Mouse (Mus musculus) heart, embryonic 13.5 days (tissue): Measurements from ENCODE around the gene March10. TPM values are rescaled to one million over a fixed set of nuclear protein-coding genes. Genes with fewer than 3 reads are reported as not detected.

Source experiments
- ATAC-seq: fragments of 200-750 bp; cut with Nextera tagmentation; 2 replicates; pipeline ENCODE4 v1.8.0; 2017; ENCODE audit warnings: moderate TSS enrichment; ENCODE audit not compliant: insufficient number of reproducible peaks, low FRiP score, low TSS enrichment; ENCODE audit errors: extremely low read depth
- H3K27ac ChIP-seq: fragments of 300-500 bp; sonication (generic); replicated peaks from 2 replicates; pipeline ENCODE4 v1.5.1; 2015; ENCODE audit warnings: moderate library complexity, mild to moderate bottlenecking, inconsistent platforms
- H3K27me3 ChIP-seq: fragments of 300-500 bp; sonication (generic); replicated peaks from 2 replicates; pipeline ENCODE4 v1.6.1; 2015; ENCODE audit warnings: mild to moderate bottlenecking, inconsistent platforms
- H3K36me3 ChIP-seq: fragments of 300-500 bp; sonication (generic); 2 replicates; pipeline ENCODE4 v1.6.1; 2015; ENCODE audit warnings: mild to moderate bottlenecking, inconsistent platforms
- H3K4me1 ChIP-seq: fragments of 300-500 bp; sonication (generic); 2 replicates; pipeline ENCODE4 v1.6.1; 2015; ENCODE audit warnings: inconsistent platforms
- H3K4me2 ChIP-seq: fragments of 300-500 bp; sonication (generic); 2 replicates; pipeline ENCODE4 v1.6.1; 2015; ENCODE audit warnings: inconsistent platforms, mild to moderate bottlenecking, moderate library complexity
- H3K4me3 ChIP-seq: fragments of 300-500 bp; sonication (generic); 2 replicates; pipeline ENCODE4 v1.5.1; 2015; ENCODE audit warnings: moderate library complexity, mild to moderate bottlenecking, inconsistent platforms
- H3K9ac ChIP-seq: fragments of 300-500 bp; sonication (generic); 2 replicates; pipeline ENCODE4 v1.6.1; 2015; ENCODE audit warnings: inconsistent platforms, mild to moderate bottlenecking, moderate library complexity
- H3K9me3 ChIP-seq: fragments of 300-500 bp; sonication (generic); 2 replicates; pipeline ENCODE4 v1.6.1; 2016; ENCODE audit warnings: inconsistent platforms
- WGBS: fragments of 180-500 bp; shearing (Covaris S2); methylation state at CpG from one replicate; pipeline ENCODE4 v1.1.7; 2015; ENCODE audit warnings: mixed read lengths; 5-methylcytosine and 5-hydroxymethylcytosine counted together
- polyA plus RNA-seq: library from polyadenylated mRNA; unstranded; fragments of >200 nt; fragmentation: Nextera tagmentation; extraction: Ambion mirVana; gene quantifications from 2 replicates; pipeline ENCODE4 v1.2.1, GENCODE M21; 2015

The March10 gene
- polyA plus RNA-seq, 1 experiment from 2014 or later = 0.36 TPM

DNA sequence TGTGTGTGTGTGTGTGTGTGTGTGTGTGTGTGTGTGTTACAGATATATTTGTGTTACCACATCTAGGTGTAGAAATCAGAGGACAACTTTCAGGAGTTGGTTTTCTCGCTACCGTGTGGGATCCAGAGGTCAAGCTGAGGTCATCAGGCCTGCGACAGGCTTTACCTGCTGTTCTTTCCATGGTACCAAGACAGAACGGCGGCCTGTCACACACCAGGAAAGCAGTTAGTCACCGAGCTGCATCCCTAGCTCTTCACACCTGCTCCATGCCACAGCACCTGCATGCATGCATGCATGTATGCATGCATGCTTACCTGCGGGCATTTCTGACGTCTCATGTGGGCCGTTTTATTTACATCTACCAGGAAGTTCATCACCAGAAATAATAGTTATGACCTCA is 9.0 kb upstream of the March10 start:
- no peak overlapping the region for H3K9ac ChIP-seq
- no peak overlapping the region for H3K4me2 ChIP-seq
- H3K36me3 ChIP-seq = no peaks in the 10 kb centered on the region
- WGBS = 65% methylated on average over 9 of the region's 9 CpGs
- no peak overlapping the region for H3K27ac ChIP-seq
- peaks cover 72% of the 10 kb centered on the region for H3K4me1 ChIP-seq
- no peaks in the 10 kb centered on the region for H3K27me3 ChIP-seq
- no peak for ATAC-seq
- H3K9me3 ChIP-seq = no peaks in the 10 kb centered on the region
- H3K4me3 ChIP-seq = no peak overlapping the region

DNA sequence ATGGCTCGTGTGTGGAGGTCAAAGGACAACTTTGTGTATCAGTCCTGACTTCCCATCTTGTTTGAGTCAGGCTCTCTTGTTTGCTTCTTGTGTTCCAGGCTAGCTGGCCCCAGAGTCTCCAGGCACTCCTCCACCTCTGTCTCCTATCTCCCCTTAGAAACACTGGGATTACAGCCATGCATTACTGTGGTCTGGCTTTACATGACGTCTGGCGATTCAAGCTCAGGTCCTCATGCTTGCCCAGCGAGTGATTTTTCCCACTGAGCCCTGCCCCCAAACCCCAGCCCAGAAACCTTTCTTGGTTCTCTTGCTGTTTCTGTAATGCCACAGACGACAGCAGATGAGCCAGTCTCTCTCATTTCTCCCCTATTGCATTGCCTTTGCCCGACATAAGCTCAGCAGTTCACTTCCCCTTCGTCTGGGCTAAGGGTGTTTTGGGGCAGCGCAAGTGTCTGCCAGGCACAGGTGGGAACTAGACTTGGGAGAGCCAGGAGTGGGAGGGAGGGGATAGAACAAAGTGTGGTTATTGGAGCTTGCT is 8.0 kb upstream of the March10 start:
- H3K27me3 ChIP-seq = no peaks in the 10 kb centered on the region
- WGBS = 57% methylated on average over 8 of the region's 8 CpGs
- H3K9me3 ChIP-seq = no peaks in the 10 kb centered on the region
- peaks cover 63% of the 10 kb centered on the region for H3K4me1 ChIP-seq
- H3K27ac ChIP-seq = peak overlapping the region; percentile 6
- no peak overlapping the region for H3K4me3 ChIP-seq
- ATAC-seq = no peak
- no peak overlapping the region for H3K4me2 ChIP-seq
- no peaks in the 10 kb centered on the region for H3K36me3 ChIP-seq
- H3K9ac ChIP-seq = no peak overlapping the region; the same call in 1 of the 2 replicates

DNA sequence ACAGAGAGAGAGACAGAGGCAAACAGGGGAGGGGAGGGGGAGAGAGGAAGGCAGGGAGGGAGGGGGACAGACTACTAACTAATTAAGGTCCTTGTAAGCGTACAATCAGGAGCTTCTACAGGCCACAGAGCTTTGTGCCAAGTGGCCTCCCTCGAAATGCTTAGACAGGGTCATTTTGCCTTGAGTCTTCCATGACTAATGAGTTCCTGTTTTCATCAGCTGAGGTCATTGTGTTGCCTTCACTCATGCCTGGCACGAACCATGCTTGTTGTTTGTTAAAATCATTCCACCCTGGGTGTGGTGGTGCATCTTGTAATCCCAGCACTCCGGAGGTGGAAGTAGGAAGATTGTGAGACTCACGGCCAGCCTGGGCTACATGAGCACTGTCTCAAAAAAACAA is 3.4 kb upstream of the March10 start:
- no peak for ATAC-seq
- WGBS = 62% methylated on average over 5 of the region's 5 CpGs
- H3K9me3 ChIP-seq = no peaks in the 10 kb centered on the region
- no peaks in the 10 kb centered on the region for H3K36me3 ChIP-seq
- peaks cover 31% of the 10 kb centered on the region for H3K4me1 ChIP-seq
- H3K4me2 ChIP-seq = no peak overlapping the region
- H3K9ac ChIP-seq = no peak overlapping the region
- H3K27ac ChIP-seq = no peak overlapping the region
- H3K4me3 ChIP-seq = no peak overlapping the region
- peaks cover 11% of the 10 kb centered on the region; the same call in 1 of the 2 replicates for H3K27me3 ChIP-seq

DNA sequence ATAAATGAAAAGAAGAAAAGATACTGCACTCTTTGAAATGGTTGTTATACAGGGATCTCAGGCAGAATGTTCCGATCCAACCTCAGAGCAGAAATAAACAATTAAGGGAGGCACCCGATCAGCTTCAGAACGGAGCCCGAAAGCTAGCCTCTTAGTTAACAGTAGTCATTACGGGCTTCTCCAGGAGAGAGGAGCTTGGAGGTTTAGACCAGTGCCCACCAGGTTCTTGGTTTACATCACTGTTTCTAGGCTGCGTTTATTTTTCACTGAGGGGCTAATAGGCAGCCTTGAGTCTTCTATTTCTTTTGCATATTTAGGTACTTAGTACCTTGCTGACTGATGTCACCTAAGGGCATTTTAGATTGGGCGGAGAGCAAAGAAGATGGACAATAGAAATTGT is 506 bp upstream of the March10 start:
- Histone ChIP-seq H3K4me2 (peak overlapping the region; percentile 82), H3K27me3 (peaks cover 11% of the 10 kb centered on the region; the same call in 1 of the 2 replicates), H3K9ac (no peak overlapping the region), H3K36me3 (no peaks in the 10 kb centered on the region), H3K4me1 (peaks cover 8% of the 10 kb centered on the region; the same call in 1 of the 2 replicates), H3K27ac (no peak overlapping the region), H3K9me3 (no peaks in the 10 kb centered on the region), H3K4me3 (peak overlapping the region; percentile 58)
- ATAC-seq = no peak
- 69% methylated on average over 7 of the region's 7 CpGs for WGBS

DNA sequence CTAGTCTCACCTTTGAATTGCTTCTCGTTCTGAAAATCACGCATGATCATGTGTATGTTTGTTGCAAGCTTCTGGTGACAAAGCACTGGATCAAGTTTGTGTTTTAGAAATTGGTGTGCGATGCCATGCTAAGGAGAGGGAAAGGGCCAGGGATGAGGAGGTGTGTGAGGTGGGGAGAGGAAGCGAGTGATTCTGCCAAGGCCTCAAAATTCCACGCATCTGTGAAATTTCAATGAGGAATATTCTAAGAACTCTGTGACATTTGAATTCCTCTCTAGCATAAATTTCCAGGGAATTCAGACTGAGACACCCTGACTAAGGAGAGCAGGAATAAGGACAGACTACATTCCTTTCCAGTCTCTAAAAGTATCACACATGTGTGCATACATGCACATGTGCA is 1.4 kb downstream of the March10 start:
- 81% methylated on average over 5 of the region's 5 CpGs for WGBS
- Histone ChIP-seq H3K4me2 (no peak overlapping the region), H3K4me3 (no peak overlapping the region), H3K27ac (no peak overlapping the region), H3K9me3 (no peaks in the 10 kb centered on the region), H3K36me3 (no peaks in the 10 kb centered on the region), H3K4me1 (peaks cover 8% of the 10 kb centered on the region; the same call in 1 of the 2 replicates), H3K9ac (no peak overlapping the region), H3K27me3 (peaks cover 11% of the 10 kb centered on the region; the same call in 1 of the 2 replicates)
- no peak for ATAC-seq

DNA sequence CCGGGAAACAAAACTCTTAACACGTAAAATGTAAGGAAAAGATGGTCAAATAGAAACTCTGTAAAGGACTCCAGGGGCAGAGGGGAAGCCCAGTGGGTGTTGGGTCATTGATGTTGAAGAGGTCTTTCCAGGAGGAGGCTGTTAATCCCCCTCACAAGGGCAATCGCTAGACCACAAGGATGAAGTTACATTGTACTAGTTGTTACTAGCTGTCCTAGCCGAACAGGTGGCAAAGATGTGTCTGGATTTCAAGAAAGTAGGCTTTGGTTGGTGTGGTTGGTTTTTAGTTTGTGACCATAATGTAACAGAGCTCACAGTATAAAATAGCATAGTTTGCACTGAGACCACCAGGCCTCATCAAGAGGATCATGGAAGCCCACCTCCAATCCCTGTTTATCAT is 3.5 kb downstream of the March10 start:
- no peak overlapping the region for H3K9ac ChIP-seq
- no peaks in the 10 kb centered on the region for H3K36me3 ChIP-seq
- H3K27me3 ChIP-seq = peaks cover 11% of the 10 kb centered on the region; the same call in 1 of the 2 replicates
- ATAC-seq = no peak
- no peak overlapping the region for H3K4me3 ChIP-seq
- no peak overlapping the region for H3K27ac ChIP-seq
- no peak overlapping the region for H3K4me2 ChIP-seq
- H3K9me3 ChIP-seq = no peaks in the 10 kb centered on the region
- 75% methylated on average over 4 of the region's 4 CpGs for WGBS
- H3K4me1 ChIP-seq = peaks cover 27% of the 10 kb centered on the region

DNA sequence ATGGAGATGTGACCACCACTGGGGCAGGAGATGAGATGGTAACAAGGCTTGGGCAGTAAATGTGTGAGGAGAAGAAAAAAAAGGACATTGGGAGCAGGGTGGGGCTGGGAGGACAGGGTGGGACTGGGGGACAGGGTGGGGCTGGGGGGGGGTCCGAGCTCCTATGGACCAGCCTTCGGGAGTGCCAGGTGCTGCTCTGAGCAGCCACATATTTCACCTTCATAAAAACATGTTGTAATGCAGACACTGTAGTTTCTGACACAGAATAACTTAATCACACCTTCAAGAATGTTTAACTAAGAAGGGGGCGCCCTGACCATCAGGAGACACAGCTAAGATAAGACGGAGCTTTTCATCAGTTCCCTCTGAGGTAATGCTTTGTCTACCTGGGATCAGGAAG is 4.0 kb downstream of the March10 start:
- Histone ChIP-seq H3K9ac (no peak overlapping the region), H3K36me3 (no peaks in the 10 kb centered on the region), H3K9me3 (no peaks in the 10 kb centered on the region), H3K27ac (no peak overlapping the region), H3K4me1 (peaks cover 33% of the 10 kb centered on the region), H3K27me3 (peaks cover 6% of the 10 kb centered on the region; the same call in 1 of the 2 replicates), H3K4me3 (no peak overlapping the region), H3K4me2 (no peak overlapping the region)
- WGBS = 79% methylated on average over 4 of the region's 4 CpGs
- ATAC-seq = no peak

DNA sequence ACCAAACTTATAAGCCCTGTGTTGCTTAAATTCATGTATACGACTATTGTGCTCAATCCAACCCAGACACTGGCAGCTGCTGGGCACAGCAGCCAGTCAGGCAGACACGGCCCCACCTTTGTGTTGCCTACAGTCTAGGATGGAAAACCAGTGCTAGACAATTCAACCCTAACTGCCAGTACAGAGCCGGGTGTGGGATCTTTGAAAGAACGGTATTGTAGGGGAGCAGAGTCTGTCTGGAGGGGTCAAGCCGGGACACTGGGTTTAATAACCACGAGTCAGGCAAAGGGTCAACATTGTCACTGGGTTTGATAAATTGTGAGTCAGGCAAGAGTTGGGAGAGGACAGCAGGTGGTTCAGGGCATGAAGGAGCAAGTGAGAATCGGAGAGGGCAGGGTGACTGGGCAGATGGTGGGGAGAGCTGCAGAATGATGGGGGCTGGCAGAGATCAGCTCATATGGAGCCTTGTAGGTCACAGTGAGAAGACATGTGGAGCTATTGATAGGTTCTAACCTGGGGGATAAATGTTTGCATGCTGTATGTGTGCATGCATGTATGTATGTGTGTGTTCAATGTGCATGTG is 4.9 kb downstream of the March10 start:
- no peak overlapping the region for H3K27ac ChIP-seq
- no peaks in the 10 kb centered on the region for H3K9me3 ChIP-seq
- no peak overlapping the region for H3K4me3 ChIP-seq
- peaks cover 29% of the 10 kb centered on the region for H3K4me1 ChIP-seq
- no peak overlapping the region for H3K4me2 ChIP-seq
- 74% methylated on average over 7 of the region's 7 CpGs for WGBS
- no peaks in the 10 kb centered on the region for H3K36me3 ChIP-seq
- H3K27me3 ChIP-seq = no peaks in the 10 kb centered on the region
- no peak overlapping the region for H3K9ac ChIP-seq
- ATAC-seq = no peak

DNA sequence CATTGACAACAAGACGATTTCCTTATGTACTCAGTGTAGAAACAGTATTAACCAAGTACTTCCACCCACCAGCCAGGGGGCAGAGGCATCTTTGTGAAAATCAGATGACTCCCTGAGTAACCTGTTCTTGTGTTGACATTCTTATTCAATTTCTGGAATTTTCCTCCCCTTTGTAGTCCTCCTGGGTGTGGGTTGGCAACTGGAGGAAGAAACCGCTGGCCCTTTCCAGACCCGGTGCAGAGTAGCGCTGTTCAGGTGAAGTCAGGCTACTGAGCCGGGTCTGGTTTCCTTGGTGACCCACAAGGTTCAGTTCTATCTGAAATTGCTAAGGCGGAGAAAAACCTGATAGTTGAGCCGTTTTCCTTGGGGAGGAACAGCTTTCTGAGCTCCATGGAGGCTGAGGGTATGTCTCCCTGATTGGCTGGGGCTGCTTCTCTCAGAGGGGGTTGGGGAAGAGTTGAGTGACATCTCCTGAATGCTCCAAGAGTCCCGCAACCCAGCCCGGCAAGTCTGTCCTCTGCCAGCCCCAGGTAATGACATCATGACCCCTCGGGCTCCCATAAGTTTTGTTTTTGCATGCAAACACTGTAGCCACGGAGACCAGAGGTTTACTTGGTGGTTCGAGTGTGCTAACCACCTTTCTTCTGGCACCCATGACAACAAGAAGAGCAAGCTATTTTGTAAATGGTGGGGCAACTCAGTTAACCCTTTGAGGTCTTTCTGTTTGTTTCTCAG is 6.8 kb downstream of the March10 start:
- H3K4me3 ChIP-seq = no peak overlapping the region
- H3K9me3 ChIP-seq = no peaks in the 10 kb centered on the region
- no peaks in the 10 kb centered on the region for H3K27me3 ChIP-seq
- H3K36me3 ChIP-seq = no peaks in the 10 kb centered on the region
- no peak overlapping the region for H3K27ac ChIP-seq
- H3K4me1 ChIP-seq = peaks cover 25% of the 10 kb centered on the region
- no peak for ATAC-seq
- no peak overlapping the region for H3K4me2 ChIP-seq
- WGBS = 55% methylated on average over 12 of the region's 12 CpGs
- H3K9ac ChIP-seq = no peak overlapping the region

DNA sequence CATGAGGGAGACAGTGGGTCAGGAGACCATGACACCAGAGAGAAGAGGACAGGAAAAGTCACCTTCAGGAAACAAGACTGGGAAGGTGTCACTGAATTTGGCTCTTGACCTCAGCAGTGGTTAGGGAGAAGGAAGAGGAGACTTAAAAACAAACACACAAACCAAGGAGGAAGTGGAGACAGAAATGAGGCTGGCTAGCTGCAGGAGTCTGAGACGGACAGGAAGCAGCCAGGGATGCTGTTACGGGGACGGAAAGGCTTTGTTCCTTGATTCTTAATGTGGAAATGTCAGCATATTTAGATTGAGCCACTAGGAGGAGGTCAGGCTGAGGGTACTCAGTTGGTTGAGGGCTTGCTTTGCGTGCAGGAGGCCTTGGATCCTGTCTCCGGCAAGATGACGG is 8.9 kb downstream of the March10 start:
- no peak for ATAC-seq
- no peak overlapping the region for H3K9ac ChIP-seq
- H3K9me3 ChIP-seq = no peaks in the 10 kb centered on the region
- H3K27me3 ChIP-seq = no peaks in the 10 kb centered on the region
- 67% methylated on average over 6 of the region's 6 CpGs for WGBS
- H3K4me1 ChIP-seq = peaks cover 25% of the 10 kb centered on the region
- no peak overlapping the region for H3K4me2 ChIP-seq
- no peak overlapping the region for H3K4me3 ChIP-seq
- no peaks in the 10 kb centered on the region for H3K36me3 ChIP-seq
- no peak overlapping the region for H3K27ac ChIP-seq

DNA sequence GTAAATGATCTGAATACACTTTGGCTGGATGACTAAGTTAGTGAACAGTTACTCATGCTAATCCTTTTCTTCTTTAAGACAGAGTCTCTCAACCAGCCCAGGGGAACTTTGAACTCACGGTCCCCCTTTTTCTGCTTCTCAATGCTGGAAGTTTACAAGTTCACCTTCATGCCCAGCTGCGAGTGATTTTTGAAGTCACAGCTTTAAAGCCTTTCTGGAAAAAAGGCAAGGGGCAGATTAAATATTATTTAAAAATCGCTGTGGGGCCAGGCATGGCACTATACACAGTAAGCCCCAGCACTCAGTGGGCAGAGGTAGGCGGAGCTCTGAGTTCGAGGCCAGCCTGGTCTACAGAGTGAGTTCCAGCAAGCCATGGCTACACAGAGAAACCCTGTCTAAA is 10.3 kb downstream of the March10 start:
- no peak overlapping the region for H3K4me2 ChIP-seq
- ATAC-seq = no peak
- no peak overlapping the region for H3K27ac ChIP-seq
- H3K4me3 ChIP-seq = no peak overlapping the region
- no peaks in the 10 kb centered on the region for H3K27me3 ChIP-seq
- H3K9ac ChIP-seq = no peak overlapping the region
- no peaks in the 10 kb centered on the region for H3K36me3 ChIP-seq
- peaks cover 25% of the 10 kb centered on the region for H3K4me1 ChIP-seq
- 80% methylated on average over 5 of the region's 5 CpGs for WGBS
- H3K9me3 ChIP-seq = no peaks in the 10 kb centered on the region

DNA sequence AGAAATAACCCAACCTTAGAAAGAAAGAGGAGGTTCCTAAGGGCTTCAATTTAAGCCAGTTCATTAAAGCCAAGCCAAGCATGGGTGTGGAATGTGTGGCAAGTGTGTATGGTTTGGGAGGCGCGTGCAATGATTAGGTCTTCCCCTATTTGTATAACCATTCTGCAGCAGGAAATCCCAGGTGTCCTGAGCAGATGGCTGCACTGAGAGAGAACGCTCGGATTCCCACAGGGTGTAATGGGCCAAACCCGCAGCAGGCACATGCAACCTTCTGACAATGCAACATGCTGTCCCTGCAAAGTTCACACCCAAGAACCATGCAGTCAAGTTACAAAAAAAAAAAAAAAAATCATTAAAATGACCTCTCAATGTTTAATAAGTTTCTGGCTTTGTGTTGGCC is 10.8 kb downstream of the March10 start:
- WGBS = 91% methylated on average over 5 of the region's 5 CpGs
- H3K27me3 ChIP-seq = no peaks in the 10 kb centered on the region
- no peaks in the 10 kb centered on the region for H3K9me3 ChIP-seq
- H3K4me1 ChIP-seq = peaks cover 25% of the 10 kb centered on the region
- H3K27ac ChIP-seq = no peak overlapping the region
- no peaks in the 10 kb centered on the region for H3K36me3 ChIP-seq
- H3K9ac ChIP-seq = no peak overlapping the region
- no peak for ATAC-seq
- H3K4me2 ChIP-seq = no peak overlapping the region
- H3K4me3 ChIP-seq = no peak overlapping the region
